Mouse (Mus musculus) WW6 (cell line): ENCODE results near the gene Nckap5.

Source experiments
- DNase-seq: peaks from one replicate; pipeline ENCODE4 v3.0.0-alpha.2; 2013; ENCODE audit warnings: low read depth, low spot score

Gene Nckap5

GRCm38 (mm10) chr1:126473044-126473443, 357.6 kb downstream of the Nckap5 start:
- no peak for DNase-seq

GRCm38 (mm10) chr1:126471419-126471818, 359.2 kb downstream of the Nckap5 start:
- no peak for DNase-seq

DNA sequence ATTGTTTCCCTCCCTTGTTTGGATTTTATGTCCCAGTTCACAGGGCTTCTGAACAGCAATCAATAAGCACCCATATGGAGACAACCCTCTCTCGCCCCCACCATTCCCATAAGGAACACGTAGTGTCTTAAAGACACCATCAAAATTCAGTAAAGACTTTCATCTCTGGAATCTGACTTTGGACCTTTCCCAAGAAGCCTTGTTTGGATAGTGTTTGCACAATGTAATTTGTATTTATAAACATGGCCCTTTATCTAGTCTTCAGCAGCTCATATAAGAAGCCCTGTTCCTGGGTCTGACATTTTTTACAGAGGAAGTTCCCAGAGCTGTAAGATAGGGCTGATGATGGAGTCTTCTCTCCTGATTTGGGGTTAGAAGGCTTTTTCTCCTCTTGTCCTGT, 359.7 kb downstream of the Nckap5 start:
- DNase-seq = no peak

GRCm38 (mm10) chr1:126469818-126470544, 360.6 kb downstream of the Nckap5 start:
- DNase-seq = no peak

DNA sequence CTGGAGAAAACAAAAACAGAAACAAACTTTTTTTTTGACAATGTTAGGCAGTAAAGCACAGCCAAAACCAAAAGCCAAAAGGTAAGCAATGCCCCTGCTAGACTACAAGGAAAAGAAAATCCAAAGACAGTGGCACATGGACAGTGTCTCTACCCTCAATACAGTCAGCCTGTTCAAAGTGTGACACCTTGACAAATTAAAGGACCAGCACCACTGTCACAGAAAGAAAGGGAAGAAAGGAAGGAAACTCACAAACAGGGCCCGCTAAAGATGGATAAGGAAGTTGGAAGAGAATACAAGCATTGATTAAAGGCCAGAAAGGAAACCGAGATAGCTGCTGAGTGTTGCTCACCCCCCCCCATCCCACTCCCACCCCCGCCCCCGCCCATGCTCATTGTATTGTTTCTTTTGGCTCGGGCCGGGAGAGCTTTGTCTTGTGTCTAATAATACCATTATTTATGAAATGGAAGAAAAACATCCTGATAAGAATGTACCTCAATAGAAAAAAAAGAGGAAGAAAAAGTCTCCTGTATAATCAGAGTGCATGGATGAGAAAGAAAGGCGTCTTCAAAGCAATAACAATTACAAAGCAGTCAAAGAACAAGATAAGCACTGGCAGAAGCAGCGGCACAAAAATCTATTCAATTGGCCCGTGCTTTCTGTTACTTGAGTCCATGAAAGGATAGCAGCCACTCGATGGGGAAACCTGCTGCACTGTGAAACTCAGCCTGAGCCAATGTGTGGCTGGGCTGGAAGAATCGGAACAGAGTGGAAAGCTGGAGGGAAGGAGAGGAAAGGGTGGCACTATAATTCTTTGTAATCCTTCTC, 368.9 kb downstream of the Nckap5 start:
- DNase-seq = no peak

- no peak for DNase-seq
These were observed 372.9 kb downstream of the Nckap5 start for GRCm38 (mm10) chr1:126457739-126458138.

GRCm38 (mm10) chr1:126454504-126455173, 376.0 kb downstream of the Nckap5 start:
- no peak for DNase-seq

- no peak for DNase-seq
These were observed 379.1 kb downstream of the Nckap5 start for GRCm38 (mm10) chr1:126451472-126451871.

- no peak for DNase-seq
These were observed 381.2 kb downstream of the Nckap5 start for GRCm38 (mm10) chr1:126449424-126449823.

GRCm38 (mm10) chr1:126443890-126444289, 386.7 kb downstream of the Nckap5 start:
- DNase-seq = no peak

DNA sequence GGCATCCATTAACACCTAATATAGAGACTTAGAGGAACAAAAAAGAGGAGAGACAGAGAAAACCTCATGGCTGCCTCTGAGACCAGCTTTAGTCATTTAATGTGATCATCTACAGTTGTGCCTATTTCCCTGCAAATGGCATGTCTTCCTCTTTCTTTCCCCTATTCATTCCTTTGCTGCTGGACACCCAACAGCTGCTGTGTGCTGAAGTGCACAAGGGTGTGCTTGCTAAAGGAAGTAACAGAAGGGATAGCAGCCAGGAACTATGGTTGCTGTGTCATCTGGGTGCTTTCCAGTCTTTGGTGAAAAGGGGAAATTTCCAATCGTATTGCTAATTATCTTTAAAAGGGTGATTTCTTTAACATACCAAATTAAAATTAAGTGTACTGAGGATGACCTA, 387.9 kb downstream of the Nckap5 start:
- DNase-seq = no peak

DNA sequence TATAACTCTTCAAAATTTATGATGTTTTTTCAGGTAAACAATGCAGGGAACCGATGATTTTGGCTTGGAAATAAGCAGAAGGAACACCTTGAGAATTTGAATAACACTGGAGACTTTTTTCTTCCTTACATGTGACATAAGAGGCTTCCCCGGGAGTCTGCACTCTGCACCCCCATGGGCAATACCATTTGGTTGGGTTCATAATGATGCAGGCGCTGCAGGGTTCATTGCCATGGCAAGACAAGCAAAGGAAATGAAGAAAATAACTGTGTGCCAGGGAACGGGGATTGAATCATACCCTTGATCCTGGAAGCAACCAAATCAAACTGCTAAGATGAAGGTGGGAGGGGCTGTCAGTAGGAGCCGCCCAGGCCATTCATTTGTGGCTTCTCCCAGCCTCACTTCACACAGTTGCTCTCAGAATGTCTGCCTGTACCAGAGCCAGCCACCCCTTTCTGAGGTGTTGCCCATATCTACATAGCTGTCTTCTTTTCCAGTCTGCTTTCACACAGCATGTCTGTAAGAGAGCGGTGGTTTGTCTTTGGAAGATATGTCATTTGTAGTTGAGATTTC, 392.5 kb downstream of the Nckap5 start:
- DNase-seq = no peak

GRCm38 (mm10) chr1:126436937-126437667, 393.5 kb downstream of the Nckap5 start:
- no peak for DNase-seq

DNA sequence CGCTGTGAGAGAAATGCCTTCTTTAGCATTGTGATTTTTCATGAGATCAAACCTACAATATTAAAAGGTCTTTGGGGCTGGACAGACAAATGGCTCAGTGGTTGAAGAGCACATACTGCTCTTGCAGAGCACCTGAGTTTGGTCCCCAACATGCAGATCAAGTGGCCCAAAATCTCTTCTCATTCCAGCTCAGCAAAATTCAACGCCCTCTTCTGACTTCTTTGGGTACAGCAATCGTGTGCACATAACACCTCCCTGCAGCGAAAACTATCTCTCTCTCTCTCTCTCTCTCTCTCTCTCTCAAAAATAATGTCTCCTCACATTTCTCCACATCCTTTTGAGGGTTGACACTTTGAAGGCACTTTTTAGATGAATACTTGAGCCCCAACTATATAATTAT, 398.3 kb downstream of the Nckap5 start:
- no peak for DNase-seq

- DNase-seq = no peak
These were observed 399.0 kb downstream of the Nckap5 start for GRCm38 (mm10) chr1:126431594-126431993.

DNA sequence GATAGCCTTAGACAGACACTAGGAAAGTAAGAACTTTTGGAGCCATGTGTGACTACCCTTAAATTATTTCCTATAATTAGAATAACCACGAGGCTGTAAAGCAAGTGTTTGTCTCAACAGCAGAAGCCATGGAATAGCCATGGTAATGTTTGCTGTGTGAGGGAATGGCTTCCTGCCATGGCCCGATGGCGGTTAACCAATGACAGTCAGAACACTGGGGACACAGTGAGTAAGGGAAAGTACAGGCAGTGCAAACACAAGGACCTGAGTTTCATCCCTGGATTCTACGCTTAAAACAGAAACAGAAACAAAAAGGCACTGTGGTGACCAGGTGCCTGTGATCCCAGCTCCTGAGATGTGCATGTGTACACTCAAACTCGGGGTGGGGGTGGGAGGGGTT, 419.2 kb downstream of the Nckap5 start:
- DNase-seq = no peak

- no peak for DNase-seq
These were observed 422.7 kb downstream of the Nckap5 start for GRCm38 (mm10) chr1:126407886-126408285.

DNA sequence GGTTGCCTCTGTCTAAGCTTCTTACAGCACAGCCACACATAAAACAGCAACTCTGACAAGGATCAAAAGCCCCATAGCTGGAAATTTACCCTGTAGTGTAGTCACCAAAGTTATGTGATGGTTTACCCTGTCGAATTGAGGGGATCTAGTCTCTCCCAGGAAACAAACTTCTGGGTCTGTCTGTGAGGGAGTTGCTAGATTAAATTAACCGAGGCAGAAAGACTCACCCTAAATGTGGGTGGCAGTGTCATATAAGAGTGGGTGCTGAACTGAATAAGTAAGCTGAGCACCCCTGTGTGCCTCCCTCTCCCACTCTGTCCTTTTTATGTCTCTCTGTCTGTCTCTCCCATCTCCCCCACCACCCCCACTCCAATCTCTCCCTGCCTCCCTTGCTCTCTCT, 425.1 kb downstream of the Nckap5 start:
- no peak for DNase-seq

- DNase-seq = no peak
These were observed 426.6 kb downstream of the Nckap5 start for GRCm38 (mm10) chr1:126403970-126404369.

- no peak for DNase-seq
These were observed 439.4 kb downstream of the Nckap5 start for GRCm38 (mm10) chr1:126391204-126391603.

GRCm38 (mm10) chr1:126377339-126377980, 453.1 kb downstream of the Nckap5 start:
- no peak for DNase-seq
